Mouse (Mus musculus) ES-Bruce4 (cell line): ENCODE data around the gene Sdk2.

Source experiments
- CTCF ChIP-seq: IDR thresholded peaks from one replicate; pipeline ENCODE4 v1.8.1; 2011; ENCODE audit warnings: low read depth, low read length
- EP300 ChIP-seq: IDR thresholded peaks from 2 replicates; pipeline ENCODE4 v1.6.1; 2011; ENCODE audit warnings: low read depth, low read length; ENCODE audit not compliant: insufficient read depth
- POLR2A ChIP-seq: IDR thresholded peaks from one replicate; pipeline ENCODE4 v1.8.1; 2011; ENCODE audit warnings: low read length; ENCODE audit not compliant: insufficient read depth

- TF ChIP-seq EP300: 0 out of 2 replicates have a peak, but pooled peaks have one; percentile 22
- no peak for TF ChIP-seq CTCF
- TF ChIP-seq POLR2A: no peak
These were observed 300.4 kb downstream of the Sdk2 start for GRCm38 (mm10) chr11:113766284-113766985.
